Mouse (Mus musculus): ENCODE data around the gene Aarsd1.
"Not testable (repeated sequence)": the region's sequence is repeated elsewhere in the genome, so short reads cannot be mapped to it uniquely, and the experiment has no call there.

Gene Aarsd1

GRCm38 (mm10) chr11:101446860-101447259 lies 29.4 kb upstream of the Aarsd1 start:
- DNase-seq (ENCODE audit: low spot score): not testable (repeated sequence)

GRCm38 (mm10) chr11:101446319-101446718 lies 28.9 kb upstream of the Aarsd1 start:
- DNase-seq (ENCODE audit: low spot score): no peak

GRCm38 (mm10) chr11:101442760-101443159 lies 25.3 kb upstream of the Aarsd1 start:
- no peak for DNase-seq (ENCODE audit: low spot score)

GRCm38 (mm10) chr11:101442127-101442693 lies 24.8 kb upstream of the Aarsd1 start, which contains the start of gene Rpl27:
Rpl27 (plus strand) TSS chr11:101442298.
- DNase-seq (ENCODE audit: low spot score): peak; percentile 82

- DNase-seq (ENCODE audit: low spot score): not testable (repeated sequence)
These were observed 24.2 kb upstream of the Aarsd1 start for GRCm38 (mm10) chr11:101441450-101442126.

GRCm38 (mm10) chr11:101438006-101438405 lies 20.6 kb upstream of the Aarsd1 start:
- not testable (repeated sequence) for DNase-seq (ENCODE audit: low spot score)

- DNase-seq (ENCODE audit: low spot score): no peak
These were observed 19.5 kb upstream of the Aarsd1 start for GRCm38 (mm10) chr11:101436916-101437315.

- no peak for DNase-seq (ENCODE audit: low spot score)
These were observed 18.4 kb upstream of the Aarsd1 start for GRCm38 (mm10) chr11:101435831-101436230.

- DNase-seq (ENCODE audit: low spot score): no peak
These were observed 16.0 kb upstream of the Aarsd1 start for GRCm38 (mm10) chr11:101433396-101433795.

GRCm38 (mm10) chr11:101431327-101431726 lies 13.9 kb upstream of the Aarsd1 start:
- no peak for DNase-seq (ENCODE audit: low spot score)

- DNase-seq (ENCODE audit: low spot score): no peak
These were observed 8.8 kb upstream of the Aarsd1 start for GRCm38 (mm10) chr11:101426165-101426564.

- peak; percentile 99 for DNase-seq (ENCODE audit: low spot score)
These were observed 7.8 kb upstream of the Aarsd1 start, which contains the start of the genes Rundc1 and Ptges3l for GRCm38 (mm10) chr11:101424925-101425813. Rundc1 (plus strand) TSS chr11:101425085. Ptges3l (minus strand) TSS chr11:101425333.

- no peak for DNase-seq (ENCODE audit: low spot score)
These were observed 6.9 kb upstream of the Aarsd1 start, which contains the start of gene Gm27029 for GRCm38 (mm10) chr11:101424105-101424851. Gm27029 (minus strand) TSS chr11:101424796.

- no peak for DNase-seq (ENCODE audit: low spot score)
These were observed 2.7 kb upstream of the Aarsd1 start for GRCm38 (mm10) chr11:101420148-101420547.

- DNase-seq (ENCODE audit: low spot score): no peak
These were observed 2.2 kb upstream of the Aarsd1 start for GRCm38 (mm10) chr11:101419610-101420009.

- no peak for DNase-seq (ENCODE audit: low spot score)
These were observed 1.6 kb upstream of the Aarsd1 start for GRCm38 (mm10) chr11:101418991-101419390.

GRCm38 (mm10) chr11:101416433-101417100 lies 848 bp downstream of the Aarsd1 start:
- no peak for DNase-seq (ENCODE audit: low spot score)

- no peak for DNase-seq (ENCODE audit: low spot score)
These were observed 2.1 kb downstream of the Aarsd1 start for GRCm38 (mm10) chr11:101415306-101415705.

GRCm38 (mm10) chr11:101395110-101395509 lies 22.3 kb downstream of the Aarsd1 start:
- DNase-seq (ENCODE audit: low spot score): peak; percentile 53

- no peak for DNase-seq (ENCODE audit: low spot score)
These were observed 35.6 kb downstream of the Aarsd1 start for GRCm38 (mm10) chr11:101381817-101382216.

- no peak for DNase-seq (ENCODE audit: low spot score)
These were observed 38.5 kb downstream of the Aarsd1 start for GRCm38 (mm10) chr11:101378926-101379325.

All from urinary bladder, postnatal 25 days (tissue).